Mouse (Mus musculus) spleen, adult 2 months (tissue): ENCODE data around the gene Rpp40.

Experiments used
- CTCF ChIP-seq: fragments of 200-500 bp; IDR thresholded peaks from 2 replicates; pipeline ENCODE4 v1.5.1; 2011; ENCODE audit warnings: mild to moderate bottlenecking, inconsistent platforms; ENCODE audit not compliant: insufficient read depth, insufficient read length, insufficient replicate concordance; ENCODE audit errors: extremely low read depth
- POLR2A ChIP-seq: fragments of 200-500 bp; IDR thresholded peaks from 2 replicates; pipeline ENCODE4 v1.6.1; 2011; ENCODE audit warnings: low read depth, low read length, inconsistent platforms

DNA sequence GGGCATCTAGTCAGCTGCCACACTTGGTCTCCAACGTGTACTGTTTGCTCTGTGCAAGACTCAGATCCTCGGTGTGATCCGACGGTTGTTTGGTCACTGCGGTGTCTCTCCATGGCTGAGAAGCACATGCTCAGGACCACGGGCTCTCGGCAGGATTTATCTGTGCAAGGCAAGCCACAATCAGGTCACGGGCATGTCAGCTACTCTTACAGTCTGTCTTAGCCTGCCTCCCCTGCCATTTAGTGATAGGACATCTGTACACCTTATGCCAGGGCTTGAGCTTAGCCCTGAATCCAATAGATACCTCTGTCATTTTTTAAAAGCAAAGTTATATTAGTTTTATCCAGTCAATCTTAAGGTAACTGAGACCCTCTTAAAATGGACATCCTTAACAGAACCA lies 35.5 kb downstream of the Rpp40 start:
- TF ChIP-seq POLR2A (no peak), CTCF (no peak)
